Mouse (Mus musculus) lung, postnatal 0 days (tissue): ENCODE measurements around the gene Pld3.

Experiments used
- CTCF ChIP-seq: IDR thresholded peaks from 2 replicates; pipeline ENCODE4 v1.5.1; 2016; ENCODE audit warnings: antibody characterized with exemption, mild to moderate bottlenecking
- EP300 ChIP-seq: IDR thresholded peaks from 2 replicates; pipeline ENCODE4 v1.6.1; 2016; ENCODE audit warnings: antibody characterized with exemption, mild to moderate bottlenecking, control low read depth

DNA sequence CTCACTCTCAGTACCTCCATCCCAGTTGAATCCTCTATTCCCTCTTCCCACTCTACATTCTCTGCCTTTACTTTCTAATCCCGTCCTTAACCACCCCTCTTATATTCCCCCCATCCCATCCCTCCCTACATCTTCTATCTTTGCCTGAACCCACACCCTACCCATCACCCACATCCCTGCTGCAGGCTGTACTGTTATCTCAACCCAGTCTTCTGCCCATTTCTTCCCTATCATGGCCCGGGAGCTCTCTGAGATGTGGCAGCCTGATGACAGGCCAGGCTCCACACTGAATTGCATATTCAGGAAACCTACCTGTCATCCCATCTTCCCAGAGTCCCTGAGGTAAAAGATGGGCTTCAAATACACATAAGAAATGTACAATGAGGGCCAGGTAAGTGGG is 14.2 kb downstream of the Pld3 start:
- TF ChIP-seq CTCF (no peak), EP300 (no peak)
